Mouse (Mus musculus): ENCODE data around the gene Iqgap3.

Gene Iqgap3

DNA sequence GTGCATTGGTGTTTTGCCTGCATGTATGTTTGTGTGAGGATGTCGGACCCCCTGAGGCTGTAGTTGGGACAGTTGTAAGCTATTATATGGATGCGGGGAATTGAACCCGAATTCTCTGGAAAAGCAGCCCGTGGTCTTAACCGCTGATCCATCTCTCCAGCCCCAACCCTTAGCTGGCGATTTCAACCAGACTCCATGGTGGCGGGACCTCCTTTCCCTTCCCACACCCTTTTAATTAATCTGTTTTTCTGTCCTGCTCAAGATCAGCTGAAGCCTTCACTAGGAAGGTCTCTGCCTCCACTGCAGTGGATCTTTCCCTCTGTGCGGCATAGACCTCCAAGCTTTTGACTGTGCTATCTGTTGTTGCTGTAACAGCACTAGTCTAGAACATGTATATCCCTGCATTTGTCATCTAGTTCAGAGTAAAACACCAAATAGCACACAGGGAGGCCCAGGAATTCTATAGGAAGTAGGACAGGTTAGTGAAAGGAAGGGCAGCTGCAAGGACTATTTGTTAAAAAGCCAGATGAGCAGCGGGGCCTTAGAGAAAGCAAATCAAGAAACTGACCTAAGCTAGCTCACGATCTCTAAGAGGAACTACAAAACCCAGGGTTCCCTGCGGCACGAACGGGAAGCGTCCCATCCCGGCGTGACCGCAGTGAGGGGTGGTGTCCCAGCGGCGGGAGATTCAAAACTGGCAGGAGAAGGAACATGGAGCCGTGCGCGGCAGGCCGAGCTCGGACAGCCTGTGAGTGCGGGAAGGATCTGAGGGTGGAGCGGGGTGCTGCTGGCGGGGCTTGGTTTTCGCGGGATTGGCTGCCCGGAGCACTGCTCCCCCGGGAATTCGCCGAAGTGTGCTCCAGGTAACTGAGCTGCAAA lies at the start of gene Iqgap3:
Gene Iqgap3 (plus strand): TSS at position 627 of the 879 bp plus-strand sequence.
- in situ Hi-C loops (cut with MboI): loop anchor here (5.0 kb wide), 1 partner anchor 161 kb away; no protein-coding TSS in a partner anchor

DNA sequence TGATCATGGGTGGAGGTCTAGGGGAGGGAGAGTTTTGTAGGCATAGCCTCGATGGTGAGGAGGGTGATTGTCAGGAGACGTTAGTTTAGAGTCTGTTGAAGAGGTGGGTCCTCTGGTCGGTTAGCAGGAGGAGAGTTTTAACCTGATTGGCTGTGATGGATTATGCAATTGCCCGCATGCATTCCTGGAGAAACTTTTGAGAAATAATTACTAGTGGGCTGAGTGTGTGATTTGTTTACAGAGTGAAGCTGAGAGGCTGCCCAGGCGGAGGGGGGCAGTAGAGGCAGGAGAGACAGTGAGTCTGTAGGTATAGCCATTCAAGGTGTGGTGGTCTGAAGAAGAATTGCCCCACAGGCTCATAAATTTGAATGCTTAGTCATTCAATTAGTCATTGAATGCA lies 48.3 kb upstream of the Iqgap3 start:
- in situ Hi-C loops (cut with MboI): no loop called here

DNA sequence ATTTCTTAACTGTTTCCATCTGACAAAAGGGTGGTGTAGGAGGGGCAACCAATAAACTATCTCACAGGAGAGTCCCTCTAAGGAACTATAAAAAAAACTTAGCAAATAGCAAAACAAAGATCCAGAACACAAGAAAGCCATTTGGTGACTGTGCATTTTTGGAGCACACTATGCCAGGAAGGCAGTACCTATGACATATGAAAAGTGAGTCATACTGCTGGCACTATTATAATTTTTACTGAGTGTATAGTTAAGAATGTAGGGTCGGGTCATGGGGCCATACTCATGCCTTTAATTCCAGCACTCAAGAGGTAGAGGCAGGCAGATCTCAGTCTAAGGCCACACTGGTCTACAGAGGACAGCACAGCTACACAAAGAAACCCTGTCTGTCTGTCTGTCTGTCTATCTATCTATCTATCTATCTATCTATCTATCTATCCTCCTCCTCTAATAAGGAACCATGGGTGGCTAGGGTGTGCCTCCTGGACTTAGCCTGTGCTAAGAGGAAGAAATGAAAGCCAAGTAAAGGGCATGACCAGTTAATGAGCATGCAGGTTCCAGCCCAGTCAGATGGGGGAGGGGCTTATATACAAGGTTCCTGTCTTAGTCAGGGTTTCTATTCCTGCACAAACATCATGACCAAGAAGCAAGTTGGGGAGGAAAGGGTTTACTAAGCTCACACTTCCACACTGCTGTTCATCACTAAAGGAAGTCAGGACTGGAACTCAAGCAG lies 46.0 kb upstream of the Iqgap3 start:
- in situ Hi-C loops (cut with MboI): no loop called here

DNA sequence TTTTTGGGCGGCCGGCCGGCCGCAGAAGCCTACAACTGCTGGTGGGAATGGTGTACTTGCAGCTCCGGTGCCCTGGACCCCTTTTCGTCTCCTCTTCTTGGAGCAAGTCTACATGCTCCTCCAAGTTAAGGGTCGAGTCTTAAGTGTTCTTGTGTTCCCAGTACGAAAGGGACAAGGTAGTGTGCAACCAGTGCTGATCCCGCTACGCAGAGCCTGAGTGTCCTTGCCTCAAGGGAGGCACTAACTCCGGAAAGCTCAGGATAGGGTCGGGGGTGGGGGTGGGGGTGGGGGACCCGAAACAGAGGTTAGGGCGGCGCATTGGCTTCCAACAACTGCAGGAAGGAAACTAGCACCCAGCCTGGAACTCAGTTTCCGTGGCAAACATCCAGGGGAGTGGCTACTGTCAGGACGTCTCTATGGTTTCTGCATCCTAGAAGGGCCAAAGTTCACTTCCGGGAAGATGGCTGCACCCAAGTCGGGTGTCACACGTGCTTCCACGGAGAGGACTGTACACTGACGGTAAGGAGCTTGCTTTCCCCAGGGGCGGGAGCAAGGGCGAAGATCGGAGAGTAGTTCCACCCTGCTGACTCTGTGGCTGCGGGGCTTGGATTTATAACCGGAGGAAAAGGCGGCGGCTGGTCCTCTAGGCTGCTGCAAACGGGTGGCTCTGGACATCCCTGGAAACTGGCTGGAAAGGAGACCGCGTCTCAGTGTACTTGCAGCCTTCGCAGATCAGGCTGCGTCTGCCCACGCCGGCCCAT lies 38.9 kb upstream of the Iqgap3 start, which contains the start of gene Gpatch4:
Gene Gpatch4 (plus strand): TSS at position 448 of the 761 bp plus-strand sequence.
- in situ Hi-C loops (cut with MboI): no loop called here

DNA sequence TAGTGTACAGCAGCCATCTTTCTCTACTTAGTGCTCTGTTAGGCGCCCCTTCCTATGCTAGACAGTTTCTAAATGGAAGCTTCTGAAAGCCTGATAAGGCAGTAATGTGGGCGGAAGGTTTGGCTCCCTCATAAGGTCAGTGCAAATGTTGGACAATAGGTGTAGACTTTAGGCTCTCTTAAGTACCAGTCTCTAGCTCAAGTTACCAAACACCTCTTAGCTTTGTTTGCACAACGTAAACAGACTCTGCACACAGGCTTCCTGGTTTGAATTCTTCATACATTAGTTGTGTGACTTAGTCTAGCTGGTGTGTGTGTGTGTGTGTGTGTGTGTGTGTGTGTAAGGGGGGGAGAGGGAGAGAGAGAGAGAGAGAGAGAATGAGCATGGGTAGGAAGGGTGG lies 32.2 kb upstream of the Iqgap3 start:
- in situ Hi-C loops (cut with MboI): no loop called here

DNA sequence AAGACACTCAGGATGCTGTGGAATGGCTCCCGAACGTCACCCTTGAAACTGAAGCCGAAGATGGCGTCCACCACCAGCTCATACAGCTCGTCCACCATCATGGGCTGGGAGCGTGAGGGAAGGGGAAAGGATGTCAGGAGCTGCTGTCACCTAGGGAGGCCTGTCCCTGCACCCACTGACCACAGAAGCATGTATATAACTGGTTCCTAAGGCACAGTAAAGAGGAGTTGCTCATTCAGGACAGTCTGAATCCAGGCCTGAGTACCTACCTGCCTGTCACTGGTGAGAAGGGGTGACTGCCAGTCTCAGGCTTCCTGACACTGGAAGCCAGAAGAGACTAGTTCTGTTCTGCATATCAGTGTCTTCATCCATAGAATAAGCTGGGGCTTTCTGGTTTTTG lies 24.7 kb upstream of the Iqgap3 start:
- in situ Hi-C loops (cut with MboI): no loop called here

DNA sequence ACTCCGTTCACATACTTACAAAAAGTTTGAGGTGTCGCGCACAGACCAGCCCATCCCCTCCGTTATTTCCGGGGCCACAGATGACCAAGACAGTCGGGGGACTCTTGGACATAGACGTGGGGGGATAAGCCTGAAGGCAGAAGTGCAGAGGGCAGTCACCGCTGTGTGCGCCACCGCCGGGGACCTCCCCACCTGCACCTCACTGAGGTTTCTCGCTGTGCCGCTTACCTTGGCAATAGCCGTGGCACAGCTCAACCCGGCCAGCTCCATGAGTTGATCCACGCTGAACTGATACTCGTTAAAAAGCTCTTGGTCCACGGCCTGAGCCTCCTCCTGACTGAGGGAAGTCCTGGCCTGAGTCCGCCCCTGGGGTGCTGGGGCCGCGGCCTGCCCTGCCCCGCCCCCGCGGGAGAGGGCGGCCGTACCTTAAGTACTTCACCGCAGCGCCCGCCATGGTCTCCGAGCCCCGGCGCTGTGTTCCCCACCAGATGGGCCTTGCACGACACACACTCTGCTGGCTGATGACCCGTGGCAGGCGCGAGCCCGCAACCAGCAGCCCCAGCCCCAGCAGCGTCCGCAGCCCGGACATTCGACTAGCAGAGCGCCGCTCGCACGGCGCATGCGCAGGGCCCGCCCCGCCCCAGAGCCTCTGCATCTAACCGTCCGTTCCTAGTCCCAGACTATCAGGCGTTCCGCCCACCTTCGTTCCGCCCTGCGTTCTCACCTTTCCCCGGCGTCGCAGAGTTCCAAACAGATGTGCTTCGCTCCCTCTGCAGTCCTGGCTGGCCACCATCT lies 23.7 kb upstream of the Iqgap3 start, which contains the start of gene Naxe:
Gene Naxe (minus strand): TSS at position 594 of the 795 bp plus-strand sequence.
- in situ Hi-C loops (cut with MboI): no loop called here

DNA sequence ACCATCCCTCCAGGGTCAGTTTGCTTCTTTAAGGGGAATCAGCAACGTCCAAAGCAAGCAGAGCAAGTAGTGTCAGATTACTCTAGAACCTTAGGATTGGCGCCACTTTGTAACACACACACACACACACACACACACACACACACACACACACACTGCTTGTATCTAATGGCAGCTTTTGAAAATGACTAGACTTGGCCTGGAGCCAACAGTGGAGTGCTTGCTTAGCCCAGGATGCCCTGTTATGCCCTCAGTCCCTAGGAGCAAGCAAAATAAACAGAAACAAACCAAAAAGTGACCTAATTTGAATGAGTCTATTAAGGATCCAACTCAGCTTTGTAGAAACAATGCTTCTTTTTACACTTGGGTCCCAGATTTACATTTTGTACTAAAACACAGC lies 13.4 kb upstream of the Iqgap3 start:
- in situ Hi-C loops (cut with MboI): no loop called here

DNA sequence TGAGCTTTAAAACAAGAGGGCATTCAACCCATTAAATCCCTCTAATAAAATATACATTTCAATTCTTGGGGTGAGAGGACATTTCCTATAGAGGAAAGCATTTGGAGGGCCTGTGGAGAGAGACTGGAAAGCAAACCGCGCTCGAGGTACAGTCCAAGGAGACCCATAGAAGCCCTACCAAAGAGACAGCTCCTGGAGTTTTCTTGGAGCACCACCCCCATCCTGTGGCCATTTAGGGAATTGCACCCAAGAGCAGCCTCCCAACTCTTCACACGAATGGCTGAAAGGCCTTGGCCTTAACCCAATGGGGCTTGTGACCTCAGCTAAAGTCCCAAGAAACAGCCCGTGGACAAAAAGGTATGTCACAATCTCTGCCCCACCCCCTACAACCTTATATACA lies 10.0 kb upstream of the Iqgap3 start:
- in situ Hi-C loops (cut with MboI): no loop called here

DNA sequence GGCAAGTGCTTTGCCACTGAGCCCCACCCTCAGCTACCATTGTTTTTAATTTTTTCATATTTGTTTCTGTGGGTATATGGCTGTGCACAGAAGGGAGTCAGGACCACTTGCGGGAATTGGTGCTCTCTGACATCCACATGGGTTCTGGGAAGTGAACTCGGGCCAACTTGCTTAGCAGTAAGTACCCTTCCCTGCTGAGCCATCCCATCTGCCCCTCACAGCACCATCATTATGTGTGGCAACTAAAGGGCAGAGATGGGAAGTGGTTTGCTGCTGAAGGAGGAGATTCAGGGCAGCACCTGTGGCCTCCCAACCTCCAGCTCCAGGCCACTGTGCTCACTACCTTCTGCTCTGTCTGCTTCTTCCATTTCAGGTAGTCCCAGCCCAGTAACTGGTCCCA lies 8.1 kb upstream of the Iqgap3 start:
- in situ Hi-C loops (cut with MboI): no loop called here

DNA sequence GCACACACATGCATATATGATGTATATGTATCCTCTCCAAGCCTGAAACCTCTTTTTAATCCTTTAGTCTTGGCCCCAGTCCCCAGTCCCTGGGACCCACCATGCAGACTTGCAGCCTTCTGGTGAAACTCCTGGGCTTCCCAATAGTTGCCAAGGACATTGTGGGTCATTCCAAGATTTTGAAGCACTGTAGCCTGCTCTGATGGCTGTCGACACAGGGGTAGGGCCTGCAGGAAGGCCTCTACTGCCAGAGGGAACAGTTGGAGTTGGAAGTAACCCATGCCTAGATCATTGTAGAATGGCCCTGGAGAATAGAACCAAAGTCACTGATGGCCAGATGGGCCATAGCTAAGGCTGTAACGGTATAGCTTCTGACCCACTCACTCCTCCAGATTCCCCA lies 7.4 kb upstream of the Iqgap3 start:
- in situ Hi-C loops (cut with MboI): no loop called here

DNA sequence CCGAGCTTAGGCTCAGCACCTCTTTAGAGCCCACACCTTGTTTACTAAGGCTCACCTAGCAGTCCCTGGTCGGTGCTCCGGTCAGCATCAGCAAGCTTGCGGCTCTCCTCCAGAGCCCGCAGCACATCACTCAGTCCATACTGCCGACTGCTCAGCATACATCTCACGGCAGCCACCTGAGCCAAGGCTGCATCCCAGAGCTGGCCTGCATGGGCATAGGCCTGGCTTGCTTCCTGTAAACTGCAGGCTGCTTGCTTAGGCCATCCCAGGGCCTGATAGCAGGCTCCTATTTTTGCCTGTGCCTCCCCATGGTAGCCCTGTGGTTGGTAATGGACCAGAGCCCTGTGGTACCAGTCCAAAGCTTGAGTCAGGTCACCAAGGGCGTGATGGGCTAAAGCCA lies 7.0 kb upstream of the Iqgap3 start:
- in situ Hi-C loops (cut with MboI): no loop called here

DNA sequence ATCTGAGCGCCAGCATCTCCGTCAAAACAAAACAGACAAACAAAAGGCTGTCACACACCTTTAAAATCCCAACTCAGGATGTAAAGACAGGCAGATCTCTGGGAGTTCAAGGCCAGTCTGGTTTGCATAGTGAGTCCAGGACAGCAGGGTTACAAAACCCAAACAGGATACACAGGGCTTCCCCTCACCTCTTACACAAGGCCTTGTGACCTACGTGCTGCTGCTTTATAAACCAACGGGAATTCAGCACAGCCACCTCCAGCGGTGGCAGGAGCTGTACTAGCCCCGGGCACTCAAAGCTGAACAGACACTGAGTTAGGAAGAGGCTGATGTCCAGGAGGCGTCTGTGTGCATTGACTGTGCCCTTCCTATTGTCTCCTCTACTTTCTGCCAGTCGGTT lies 4.3 kb upstream of the Iqgap3 start:
- in situ Hi-C loops (cut with MboI): no loop called here

DNA sequence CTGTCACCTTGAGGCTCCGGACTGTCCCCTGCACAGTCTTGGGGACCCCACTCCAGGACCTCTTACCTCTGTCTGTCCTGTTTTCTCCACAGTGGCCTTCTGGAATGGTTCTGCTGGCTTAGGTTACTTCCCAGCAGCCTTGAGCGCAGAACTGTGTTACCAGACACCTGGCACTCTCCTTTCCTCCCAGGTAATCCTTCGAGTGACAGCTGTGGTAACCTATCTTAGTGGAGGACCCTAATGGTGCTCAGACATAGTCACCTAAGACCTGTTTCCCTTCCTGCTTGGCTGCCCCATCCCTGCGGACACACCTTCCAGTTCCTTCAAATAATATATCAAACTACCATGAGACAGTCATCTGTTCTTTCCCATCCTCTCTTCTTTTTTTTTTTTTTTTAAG lies 3.6 kb upstream of the Iqgap3 start, which contains the start of gene Ttc24:
Gene Ttc24 (minus strand): TSS at position 101 of the 400 bp plus-strand sequence.
- in situ Hi-C loops (cut with MboI): no loop called here

DNA sequence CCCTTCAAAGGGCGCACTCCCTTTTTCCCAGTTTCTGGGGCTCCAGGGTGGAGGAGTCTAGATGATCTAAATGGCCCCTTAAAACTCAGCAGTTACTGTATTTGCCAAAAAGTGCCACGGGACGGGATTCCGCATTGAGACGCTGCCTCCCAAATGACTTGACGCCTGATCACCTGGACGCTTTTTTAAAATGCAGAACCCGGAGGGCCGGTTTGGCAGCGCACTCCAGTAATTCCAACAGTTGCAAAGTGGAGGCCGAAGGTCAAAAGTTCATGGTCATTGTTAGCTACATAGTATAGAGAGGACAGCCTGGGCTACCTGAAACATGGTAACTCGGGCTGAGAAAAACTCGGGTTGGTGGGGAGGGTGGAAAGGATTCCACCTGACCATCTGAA lies 450 bp downstream of the Iqgap3 start:
- in situ Hi-C loops (cut with MboI): loop anchor here (5.0 kb wide), 1 partner anchor 160 kb away; no protein-coding TSS in a partner anchor

DNA sequence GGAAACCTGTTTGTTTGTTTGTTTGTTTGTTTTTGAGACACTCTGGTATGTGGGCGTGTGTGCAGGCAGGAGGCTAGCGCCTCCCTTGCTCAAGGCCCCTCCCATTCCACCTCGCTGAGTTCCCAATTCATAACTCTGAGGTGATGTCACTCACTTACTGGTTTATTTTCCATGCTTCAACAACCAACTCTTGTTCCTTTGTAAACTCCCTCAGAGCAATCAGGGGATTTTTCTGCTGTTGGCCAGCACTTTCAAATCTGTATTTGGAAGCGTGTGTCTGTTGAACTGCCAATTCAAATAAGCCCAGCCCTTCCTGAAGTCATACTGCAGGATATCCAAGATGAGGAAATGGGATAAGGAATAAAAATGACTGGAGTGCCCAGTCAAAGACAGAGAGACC lies 892 bp downstream of the Iqgap3 start:
- in situ Hi-C loops (cut with MboI): loop anchor here (5.0 kb wide), 1 partner anchor 160 kb away; no protein-coding TSS in a partner anchor

DNA sequence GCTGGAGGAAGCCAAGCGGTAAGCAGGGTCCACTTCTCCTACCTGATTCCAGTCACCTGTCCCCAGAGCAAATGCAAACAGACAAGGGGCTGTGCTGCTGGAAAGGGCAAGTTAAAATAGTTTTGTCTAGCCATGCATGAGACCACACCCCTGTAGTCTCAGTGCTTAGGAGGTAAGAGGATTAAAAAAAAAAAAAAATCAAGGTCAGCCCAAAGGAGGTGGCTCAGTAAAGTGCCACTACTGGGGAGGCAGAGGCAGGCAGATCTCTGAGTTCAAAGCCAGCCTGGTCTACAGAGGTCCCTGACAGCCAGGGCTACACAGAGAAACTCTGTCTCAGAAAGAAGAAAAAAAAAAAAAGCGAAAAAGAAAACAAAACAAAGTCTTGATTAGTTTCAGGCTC lies 2.2 kb downstream of the Iqgap3 start:
- in situ Hi-C loops (cut with MboI): loop anchor here (5.0 kb wide), 1 partner anchor 158 kb away; no protein-coding TSS in a partner anchor

DNA sequence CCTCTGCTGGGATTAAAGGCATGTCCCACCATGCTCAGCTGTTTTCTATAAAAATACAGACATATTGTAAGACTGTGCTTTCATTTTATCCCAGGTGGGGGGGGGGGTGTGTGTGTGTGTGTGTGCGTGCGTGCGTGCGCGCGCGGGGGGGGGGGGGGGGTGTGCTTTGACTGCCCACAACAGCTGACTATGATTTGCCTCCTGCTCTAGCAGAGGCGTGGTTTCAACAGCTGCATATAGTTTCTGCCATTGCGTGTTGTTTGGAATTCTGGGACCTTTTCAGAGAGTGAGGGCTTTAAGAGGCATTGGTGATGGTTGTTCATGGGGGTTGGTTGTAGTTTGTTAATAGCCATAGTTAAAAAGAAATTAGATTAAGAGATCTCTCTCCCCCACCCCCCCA lies 3.7 kb downstream of the Iqgap3 start:
- in situ Hi-C loops (cut with MboI): loop anchor here (5.0 kb wide), 1 partner anchor 87 kb away; no protein-coding TSS in a partner anchor

DNA sequence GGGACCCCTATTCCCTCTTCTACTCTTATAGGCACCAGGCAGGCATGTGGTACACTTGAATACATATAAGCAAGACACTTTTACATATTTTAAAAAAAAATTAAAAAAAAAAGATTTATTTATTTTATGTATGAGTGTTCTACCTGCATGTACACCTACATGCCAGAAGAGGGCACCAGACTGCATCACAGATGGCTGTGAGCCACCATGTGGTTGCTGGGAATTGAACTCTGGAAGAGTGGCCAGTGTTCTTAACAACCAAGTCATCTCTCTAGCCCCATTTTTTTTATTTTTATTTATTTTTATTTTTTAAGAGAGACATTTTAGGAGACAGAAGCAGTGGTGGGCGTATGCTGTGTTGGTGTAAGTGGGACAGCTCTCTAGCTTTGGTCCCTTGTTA lies 5.9 kb downstream of the Iqgap3 start:
- in situ Hi-C loops (cut with MboI): loop anchor here (5.0 kb wide), 1 partner anchor 85 kb away; no protein-coding TSS in a partner anchor

DNA sequence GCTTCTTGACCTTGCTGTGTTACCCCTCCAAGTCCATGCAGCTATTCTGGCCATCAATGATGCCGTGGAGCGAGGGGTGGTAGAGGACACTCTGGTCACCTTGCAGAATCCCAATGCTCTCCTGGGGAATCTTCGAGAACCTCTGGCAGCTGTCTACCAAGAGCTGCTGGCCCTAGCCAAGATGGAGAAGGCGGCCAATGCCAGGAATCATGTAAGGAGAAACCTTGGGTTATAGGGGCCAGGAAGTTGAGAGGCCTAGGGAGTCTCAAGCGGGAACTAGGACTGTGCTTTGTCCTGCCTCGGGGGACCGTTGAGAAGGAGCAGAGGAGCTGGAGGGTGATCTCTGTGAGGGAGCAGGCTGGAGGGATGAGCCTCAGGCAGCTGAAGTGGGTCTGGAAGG lies 8.3 kb downstream of the Iqgap3 start:
- in situ Hi-C loops (cut with MboI): no loop called here

DNA sequence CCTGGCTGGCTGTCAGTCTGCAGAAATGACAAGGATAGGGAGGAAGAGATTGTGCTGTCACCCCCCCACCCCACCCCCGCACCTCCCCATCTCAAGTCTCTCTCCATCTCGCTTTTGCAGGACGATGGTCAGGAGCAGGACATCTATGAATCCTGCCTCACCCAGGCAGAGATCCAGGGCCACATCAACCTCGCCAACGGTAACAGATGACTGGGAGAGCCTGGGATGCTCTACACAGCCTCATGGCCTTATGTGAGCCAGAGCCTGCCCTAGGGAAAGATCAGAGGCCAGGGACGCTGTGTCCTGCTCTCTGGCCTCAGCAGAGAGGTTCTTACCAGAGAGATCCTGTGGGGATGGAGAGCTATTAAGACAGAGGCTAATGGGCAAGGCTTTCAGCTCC lies 8.8 kb downstream of the Iqgap3 start:
- in situ Hi-C loops (cut with MboI): no loop called here

Measured in mature B cell (primary cell).